Mouse (Mus musculus) kidney, adult 9 months (tissue): ENCODE results near the gene Olfr980.
"Not testable (repeated sequence)": the region's sequence is repeated elsewhere in the genome, so short reads cannot be mapped to it uniquely, and the experiment has no call there.

ENCODE experiments used
- DNase-seq: peaks from one replicate; pipeline ENCODE4 v3.0.0; 2022

Olfr980 gene

DNA sequence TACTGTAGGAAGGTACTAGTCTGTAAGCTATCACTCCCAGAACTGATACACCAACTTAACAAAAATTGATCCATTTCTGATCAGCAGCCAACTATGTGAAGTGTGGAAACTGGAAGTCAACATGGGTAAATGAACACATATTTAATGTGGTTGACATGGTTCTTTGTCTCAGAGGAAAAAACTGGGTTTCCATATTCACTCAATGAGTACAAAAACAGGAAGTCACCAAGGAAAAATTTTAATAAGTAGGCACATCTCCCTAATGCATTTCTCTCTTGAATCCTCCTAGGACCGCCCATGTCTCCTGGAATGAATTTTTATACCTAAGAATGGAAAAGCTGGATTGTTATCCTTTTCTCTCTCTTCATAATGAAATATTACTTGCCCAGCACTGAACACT lies at the start of gene Olfr980:
Gene Olfr980 (minus strand): TSS at position 101 of the 400 bp plus-strand sequence.
- no peak for DNase-seq

DNA sequence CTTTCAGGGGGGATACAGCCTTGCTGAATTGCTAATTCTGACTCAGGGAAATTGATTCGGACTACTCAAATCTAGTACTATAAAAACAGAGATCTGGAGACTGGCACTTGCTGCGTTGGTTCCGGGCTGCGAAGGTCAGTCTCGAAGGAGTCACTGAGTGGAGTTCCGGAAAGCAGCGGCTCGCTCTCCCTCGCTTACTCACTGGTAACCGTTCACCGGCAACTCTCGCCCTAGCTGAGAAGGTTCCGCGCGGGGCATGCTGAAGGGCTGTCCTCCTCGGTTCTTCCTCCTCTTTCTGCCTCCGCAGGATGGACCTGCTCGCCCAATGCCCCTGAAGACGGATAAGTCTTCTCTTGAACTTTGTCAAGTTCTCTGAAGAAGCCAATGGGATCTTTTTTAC lies 40.8 kb upstream of the Olfr980 start:
- DNase-seq: no peak

DNA sequence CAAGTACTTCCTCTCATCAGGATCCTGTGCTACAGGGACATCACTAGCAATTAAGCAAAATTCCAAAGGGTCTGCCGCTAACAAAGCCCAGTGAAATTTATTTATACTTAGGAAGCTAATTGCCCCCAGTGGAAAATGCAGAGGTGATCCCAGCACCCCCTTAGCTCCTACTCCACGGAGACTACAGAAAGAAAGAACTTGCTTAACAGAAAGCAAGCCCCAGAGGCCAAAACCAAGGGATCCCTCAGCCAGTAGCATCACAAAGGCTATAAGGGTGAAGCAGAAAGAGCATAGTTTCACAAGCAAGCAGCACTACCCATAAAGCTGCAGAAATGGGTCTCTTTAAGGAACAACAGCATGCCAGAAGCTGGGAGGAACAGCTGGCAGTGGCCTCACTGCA lies 11.8 kb upstream of the Olfr980 start, which contains the start of gene Olfr981:
Gene Olfr981 (plus strand): TSS at position 301 of the 400 bp plus-strand sequence.
- DNase-seq: no peak

DNA sequence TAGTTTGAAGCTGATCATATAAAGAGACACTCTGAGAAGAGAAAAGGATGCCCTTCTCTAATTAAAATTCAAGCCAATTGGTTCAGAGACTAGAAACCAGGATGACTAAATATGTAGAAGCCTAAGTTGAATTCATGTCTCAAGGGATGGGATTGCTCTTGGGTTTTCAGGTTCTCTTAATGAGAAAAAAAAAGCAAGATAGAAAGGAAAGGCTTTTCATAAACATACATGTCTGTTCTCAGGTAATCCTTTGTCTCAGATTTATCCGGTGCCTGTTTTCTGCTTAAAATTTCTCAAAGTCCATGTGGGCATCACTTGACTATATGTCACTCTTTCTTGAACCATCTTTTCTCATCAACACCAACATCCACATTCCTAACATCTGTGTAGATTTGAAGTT lies 6.0 kb downstream of the Olfr980 start, which contains the start of gene Olfr979:
Gene Olfr979 (minus strand): TSS at position 101 of the 400 bp plus-strand sequence.
- DNase-seq: no peak

DNA sequence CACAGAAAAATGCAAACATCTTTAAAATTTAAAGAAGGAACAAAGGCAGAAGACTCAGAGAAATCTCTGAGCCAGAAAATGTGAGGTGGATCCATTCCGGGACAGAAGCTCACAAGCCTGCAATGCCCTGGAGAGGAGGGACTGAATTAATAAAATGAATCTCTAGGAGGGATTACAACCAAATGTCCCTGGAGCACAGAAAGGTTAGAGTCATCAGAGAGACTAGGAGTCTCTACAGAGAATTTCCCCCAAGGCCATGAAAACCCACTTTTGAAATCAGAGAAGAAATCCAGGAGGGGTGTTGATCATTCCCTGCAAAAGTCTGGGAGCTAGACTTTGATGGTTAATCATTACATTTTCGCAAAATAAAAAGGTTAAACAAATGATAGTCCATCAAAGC lies 17.6 kb downstream of the Olfr980 start, which contains the start of gene Olfr978:
Gene Olfr978 (plus strand): TSS at position 301 of the 400 bp plus-strand sequence.
- no peak for DNase-seq

DNA sequence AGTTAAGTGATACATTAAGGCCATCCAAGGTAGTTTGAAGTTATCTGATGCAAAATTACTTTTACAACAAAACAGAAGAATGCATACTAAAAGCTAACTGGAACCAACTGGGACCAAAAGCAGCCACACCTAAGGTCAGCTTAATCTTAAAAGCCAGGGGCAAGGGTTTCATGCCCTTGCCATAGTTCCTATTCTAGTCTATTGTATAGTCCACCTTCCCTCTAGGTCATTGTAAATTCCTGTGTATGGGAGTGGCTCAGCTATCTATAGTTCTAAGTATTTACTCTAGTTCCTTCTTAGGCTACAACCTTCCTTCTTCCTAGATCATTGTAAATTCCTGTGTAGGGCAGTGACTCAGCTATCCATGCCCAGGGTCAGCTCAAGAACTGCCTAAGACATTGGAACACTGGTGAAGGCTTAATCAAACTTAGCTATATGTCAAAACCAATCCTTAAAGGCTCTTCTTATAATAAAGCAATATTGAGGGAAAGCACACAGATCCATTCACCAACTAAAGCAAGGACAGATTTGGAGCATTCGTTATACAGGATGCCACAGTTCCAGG lies 32.7 kb downstream of the Olfr980 start:
- DNase-seq: not testable (repeated sequence)

DNA sequence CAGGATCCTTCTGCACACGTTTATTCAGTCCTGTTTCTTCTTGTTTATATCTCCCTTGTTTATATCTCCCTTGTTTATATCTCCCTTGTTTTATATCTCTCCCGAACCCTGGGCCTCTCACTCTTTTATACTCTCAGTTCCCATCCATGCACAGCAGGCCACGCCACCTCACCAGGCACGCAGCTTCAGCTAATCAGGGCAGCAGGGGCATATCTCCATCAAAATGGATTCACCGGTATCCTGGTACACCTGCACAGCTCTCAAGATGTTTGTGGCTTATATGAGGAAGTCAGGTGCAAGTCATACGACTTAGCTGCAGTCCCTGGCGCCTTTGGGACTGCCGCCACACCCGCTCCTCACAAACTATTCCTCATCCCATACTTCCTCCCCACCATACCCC lies 48.3 kb downstream of the Olfr980 start, which contains the start of gene Olfr976:
Gene Olfr976 (minus strand): TSS at position 101 of the 400 bp plus-strand sequence.
- not testable (repeated sequence) for DNase-seq
